Mouse (Mus musculus): ENCODE data around the gene Ifi211. TPM values are rescaled to one million over a fixed set of nuclear protein-coding genes. Genes with fewer than 3 reads are reported as not detected.
"Not testable (repeated sequence)": the region's sequence is repeated elsewhere in the genome, so short reads cannot be mapped to it uniquely, and the experiment has no call there.

The Ifi211 gene
- polyA plus RNA-seq (2015; fragmentation: Nextera tagmentation; extraction: Ambion mirVana), result 0.72 and 0.97 TPM in 2 replicates

- not testable (repeated sequence) for H3K4me2 ChIP-seq (ENCODE audit: low read depth, low read length)
These were observed at the start of gene Ifi211 for GRCm38 (mm10) chr1:173912548-173913255. TSS of gene Ifi211 (minus strand) at chr1:173913046.

GRCm38 (mm10) chr1:173961491-173961890 lies 48.6 kb upstream of the Ifi211 start:
- not testable (repeated sequence) for H3K9ac ChIP-seq (ENCODE audit: low read depth, low read length); H3K9me3 ChIP-seq (ENCODE audit: control insufficient read depth, low read length); H3K4me3 ChIP-seq (ENCODE audit: low read length); H3K27ac ChIP-seq (ENCODE audit: low read length); H3K27me3 ChIP-seq (replicated peaks; ENCODE audit: control insufficient read depth, insufficient read depth, low read length); ATAC-seq; H3K4me1 ChIP-seq (ENCODE audit: control insufficient read depth, insufficient read depth, low read length); H3K4me2 ChIP-seq (ENCODE audit: low read depth, low read length); H3K36me3 ChIP-seq (ENCODE audit: control insufficient read depth, insufficient read depth, low read length)
- 58% methylated on average over 1 of the region's 1 CpGs for WGBS

More at GRCm38 (mm10) chr1:173912548-173913255, at the start of gene Ifi211:
- ATAC-seq; H3K4me1 ChIP-seq (ENCODE audit: control insufficient read depth, insufficient read depth, low read length); H3K27ac ChIP-seq (ENCODE audit: low read length); H3K27me3 ChIP-seq (replicated peaks; ENCODE audit: control insufficient read depth, insufficient read depth, low read length); H3K9me3 ChIP-seq (ENCODE audit: control insufficient read depth, low read length); H3K9ac ChIP-seq (ENCODE audit: low read depth, low read length); H3K36me3 ChIP-seq (ENCODE audit: control insufficient read depth, insufficient read depth, low read length); H3K4me3 ChIP-seq (ENCODE audit: low read length): not testable (repeated sequence)
- WGBS, result 79% methylated on average over 6 of the region's 6 CpGs

GRCm38 (mm10) chr1:173959998-173960397 lies 47.2 kb upstream of the Ifi211 start:
- WGBS, result 64% methylated on average over 3 of the region's 3 CpGs
- H3K4me2 ChIP-seq (ENCODE audit: low read depth, low read length); H3K9me3 ChIP-seq (ENCODE audit: control insufficient read depth, low read length); H3K36me3 ChIP-seq (ENCODE audit: control insufficient read depth, insufficient read depth, low read length); H3K9ac ChIP-seq (ENCODE audit: low read depth, low read length); H3K4me1 ChIP-seq (ENCODE audit: control insufficient read depth, insufficient read depth, low read length); ATAC-seq; H3K27ac ChIP-seq (ENCODE audit: low read length); H3K4me3 ChIP-seq (ENCODE audit: low read length); H3K27me3 ChIP-seq (replicated peaks; ENCODE audit: control insufficient read depth, insufficient read depth, low read length): not testable (repeated sequence)

- not testable (repeated sequence) for H3K4me3 ChIP-seq (ENCODE audit: low read length); H3K36me3 ChIP-seq (ENCODE audit: control insufficient read depth, insufficient read depth, low read length); H3K27me3 ChIP-seq (replicated peaks; ENCODE audit: control insufficient read depth, insufficient read depth, low read length); H3K9ac ChIP-seq (ENCODE audit: low read depth, low read length); H3K4me2 ChIP-seq (ENCODE audit: low read depth, low read length); H3K4me1 ChIP-seq (ENCODE audit: control insufficient read depth, insufficient read depth, low read length); H3K9me3 ChIP-seq (ENCODE audit: control insufficient read depth, low read length); H3K27ac ChIP-seq (ENCODE audit: low read length)
- peak; percentile 76 for ATAC-seq
- 22% methylated on average over 3 of the region's 3 CpGs for WGBS
These were observed 43.1 kb upstream of the Ifi211 start for GRCm38 (mm10) chr1:173955839-173956527.

GRCm38 (mm10) chr1:173955071-173955796 lies 42.4 kb upstream of the Ifi211 start:
- Histone ChIP-seq H3K4me3 (ENCODE audit: low read length) (no peak overlapping the region), H3K27me3 (replicated peaks; ENCODE audit: control insufficient read depth, insufficient read depth, low read length) (no peaks in the 10 kb centered on the region), H3K27ac (ENCODE audit: low read length) (no peak overlapping the region), H3K36me3 (ENCODE audit: control insufficient read depth, insufficient read depth, low read length) (no peaks in the 10 kb centered on the region), H3K4me1 (ENCODE audit: control insufficient read depth, insufficient read depth, low read length) (no peaks in the 10 kb centered on the region), H3K9ac (ENCODE audit: low read depth, low read length) (no peak overlapping the region), H3K9me3 (ENCODE audit: control insufficient read depth, low read length) (no peaks in the 10 kb centered on the region), H3K4me2 (ENCODE audit: low read depth, low read length) (no peak overlapping the region)
- ATAC-seq, result peak; percentile 56
- 74% methylated on average over 2 of the region's 2 CpGs for WGBS

- H3K27ac ChIP-seq (ENCODE audit: low read length), result no peak overlapping the region
- no peak overlapping the region for H3K4me3 ChIP-seq (ENCODE audit: low read length)
- no peak overlapping the region for H3K9ac ChIP-seq (ENCODE audit: low read depth, low read length)
- H3K27me3 ChIP-seq (replicated peaks; ENCODE audit: control insufficient read depth, insufficient read depth, low read length), result no peaks in the 10 kb centered on the region
- H3K9me3 ChIP-seq (ENCODE audit: control insufficient read depth, low read length), result no peaks in the 10 kb centered on the region
- 73% methylated on average over 1 of the region's 1 CpGs for WGBS
- peak; percentile 85 for ATAC-seq
- no peaks in the 10 kb centered on the region for H3K36me3 ChIP-seq (ENCODE audit: control insufficient read depth, insufficient read depth, low read length)
- no peaks in the 10 kb centered on the region for H3K4me1 ChIP-seq (ENCODE audit: control insufficient read depth, insufficient read depth, low read length)
- no peak overlapping the region for H3K4me2 ChIP-seq (ENCODE audit: low read depth, low read length)
These were observed 40.7 kb upstream of the Ifi211 start for GRCm38 (mm10) chr1:173953563-173953962.

GRCm38 (mm10) chr1:173949044-173949443 lies 36.2 kb upstream of the Ifi211 start:
- not testable (repeated sequence) for H3K27ac ChIP-seq (ENCODE audit: low read length); H3K4me3 ChIP-seq (ENCODE audit: low read length); ATAC-seq; H3K9ac ChIP-seq (ENCODE audit: low read depth, low read length); H3K9me3 ChIP-seq (ENCODE audit: control insufficient read depth, low read length); H3K36me3 ChIP-seq (ENCODE audit: control insufficient read depth, insufficient read depth, low read length); H3K4me2 ChIP-seq (ENCODE audit: low read depth, low read length); H3K4me1 ChIP-seq (ENCODE audit: control insufficient read depth, insufficient read depth, low read length); H3K27me3 ChIP-seq (replicated peaks; ENCODE audit: control insufficient read depth, insufficient read depth, low read length)
- 81% methylated on average over 2 of the region's 2 CpGs for WGBS

GRCm38 (mm10) chr1:173942780-173943066 lies 29.9 kb upstream of the Ifi211 start:
- H3K4me1 ChIP-seq (ENCODE audit: control insufficient read depth, insufficient read depth, low read length); H3K9me3 ChIP-seq (ENCODE audit: control insufficient read depth, low read length); H3K27ac ChIP-seq (ENCODE audit: low read length); H3K36me3 ChIP-seq (ENCODE audit: control insufficient read depth, insufficient read depth, low read length); H3K4me3 ChIP-seq (ENCODE audit: low read length); H3K9ac ChIP-seq (ENCODE audit: low read depth, low read length); H3K4me2 ChIP-seq (ENCODE audit: low read depth, low read length); H3K27me3 ChIP-seq (replicated peaks; ENCODE audit: control insufficient read depth, insufficient read depth, low read length); ATAC-seq: not testable (repeated sequence)

GRCm38 (mm10) chr1:173941924-173942779 lies 29.3 kb upstream of the Ifi211 start, which contains the start of the genes Mndal and Ifi203:
TSS of gene Mndal (minus strand) at chr1:173942491.
TSS of gene Ifi203 (minus strand) at chr1:173942672.
- not testable (repeated sequence) for ATAC-seq; H3K4me3 ChIP-seq (ENCODE audit: low read length); H3K9ac ChIP-seq (ENCODE audit: low read depth, low read length); H3K27me3 ChIP-seq (replicated peaks; ENCODE audit: control insufficient read depth, insufficient read depth, low read length); H3K4me2 ChIP-seq (ENCODE audit: low read depth, low read length); H3K4me1 ChIP-seq (ENCODE audit: control insufficient read depth, insufficient read depth, low read length); H3K9me3 ChIP-seq (ENCODE audit: control insufficient read depth, low read length); H3K36me3 ChIP-seq (ENCODE audit: control insufficient read depth, insufficient read depth, low read length); H3K27ac ChIP-seq (ENCODE audit: low read length)
- WGBS, result 46% methylated on average over 3 of the region's 3 CpGs

All from intestine, embryonic 16.5 days (tissue).